Mouse (Mus musculus) liver, embryonic 15.5 days (tissue): ENCODE results near the gene Med22. TPM values are rescaled to one million over a fixed set of nuclear protein-coding genes. Genes with fewer than 3 reads are reported as not detected.

ENCODE experiments used
- ATAC-seq: fragments of 200-750 bp; cut with Nextera tagmentation; 2 replicates; pipeline ENCODE4 v1.8.0; 2017; ENCODE audit warnings: moderate number of reproducible peaks, mild to moderate bottlenecking, moderate library complexity; ENCODE audit not compliant: insufficient read depth
- H3K27ac ChIP-seq: fragments of 300-500 bp; sonication (generic); replicated peaks from 2 replicates; pipeline ENCODE4 v1.5.1; 2015; ENCODE audit warnings: mild to moderate bottlenecking, inconsistent platforms
- H3K27me3 ChIP-seq: fragments of 300-500 bp; sonication (generic); 2 replicates; pipeline ENCODE4 v1.6.1; 2015; ENCODE audit warnings: mild to moderate bottlenecking, inconsistent platforms
- H3K36me3 ChIP-seq: fragments of 300-500 bp; sonication (generic); replicated peaks from 2 replicates; pipeline ENCODE4 v1.6.1; 2015; ENCODE audit warnings: moderate library complexity, mild to moderate bottlenecking, inconsistent platforms
- H3K4me1 ChIP-seq: fragments of 300-500 bp; sonication (generic); replicated peaks from 2 replicates; pipeline ENCODE4 v1.6.1; 2015; ENCODE audit warnings: inconsistent platforms
- H3K4me2 ChIP-seq: fragments of 300-500 bp; sonication (generic); 2 replicates; pipeline ENCODE4 v1.6.1; 2015; ENCODE audit warnings: moderate library complexity, mild to moderate bottlenecking, inconsistent platforms
- H3K4me3 ChIP-seq: fragments of 300-500 bp; sonication (generic); replicated peaks from 2 replicates; pipeline ENCODE4 v1.5.1; 2015; ENCODE audit warnings: mild to moderate bottlenecking, inconsistent platforms
- H3K9ac ChIP-seq: fragments of 300-500 bp; sonication (generic); 2 replicates; pipeline ENCODE4 v1.6.1; 2015; ENCODE audit warnings: moderate library complexity, mild to moderate bottlenecking, inconsistent platforms
- H3K9me3 ChIP-seq: fragments of 300-500 bp; sonication (generic); replicated peaks from 2 replicates; pipeline ENCODE4 v1.6.1; 2016; ENCODE audit warnings: inconsistent platforms
- WGBS: fragments of 180-500 bp; shearing (Covaris S2); methylation state at CpG from one replicate; pipeline ENCODE4 v1.1.7; 2015; ENCODE audit warnings: mixed read lengths; ENCODE audit not compliant: insufficient replicate concordance; 5-methylcytosine and 5-hydroxymethylcytosine counted together
- polyA plus RNA-seq: library from polyadenylated mRNA; unstranded; fragments of >200 nt; fragmentation: Nextera tagmentation; extraction: Ambion mirVana; gene quantifications from 2 replicates; pipeline ENCODE4 v1.2.1, GENCODE M21; 2015

Med22 gene
- polyA plus RNA-seq, 1 experiment from 2014 or later = 19.0 TPM

DNA sequence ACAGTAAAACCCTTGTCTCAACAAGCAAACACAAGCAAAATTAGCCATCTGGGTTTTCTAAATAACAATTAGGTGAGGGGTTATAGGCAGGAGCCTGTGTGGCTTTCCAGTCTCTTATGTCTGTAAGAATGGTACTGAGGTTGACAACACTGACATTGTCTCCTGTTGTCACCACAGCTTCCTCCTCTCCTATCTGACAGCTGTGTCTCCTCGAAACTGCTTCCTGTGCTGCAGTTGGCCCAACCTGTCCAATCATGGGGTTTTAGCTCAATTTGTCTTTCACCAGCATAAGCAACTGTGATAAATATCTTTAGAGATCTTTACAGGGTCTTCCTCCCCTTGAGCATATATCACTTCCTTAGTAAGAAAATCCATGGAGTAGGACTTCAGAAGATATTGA, 25.9 kb upstream of the Med22 start:
- Histone ChIP-seq H3K4me3 (no peak overlapping the region), H3K27ac (no peak overlapping the region), H3K27me3 (no peaks in the 10 kb centered on the region), H3K4me2 (no peak overlapping the region), H3K4me1 (peaks cover 33% of the 10 kb centered on the region), H3K9me3 (no peaks in the 10 kb centered on the region), H3K9ac (no peak overlapping the region), H3K36me3 (peaks cover 3% of the 10 kb centered on the region; the same call in 1 of the 2 replicates)
- 5% methylated on average over 1 of the region's 1 CpGs for WGBS
- ATAC-seq = no peak

DNA sequence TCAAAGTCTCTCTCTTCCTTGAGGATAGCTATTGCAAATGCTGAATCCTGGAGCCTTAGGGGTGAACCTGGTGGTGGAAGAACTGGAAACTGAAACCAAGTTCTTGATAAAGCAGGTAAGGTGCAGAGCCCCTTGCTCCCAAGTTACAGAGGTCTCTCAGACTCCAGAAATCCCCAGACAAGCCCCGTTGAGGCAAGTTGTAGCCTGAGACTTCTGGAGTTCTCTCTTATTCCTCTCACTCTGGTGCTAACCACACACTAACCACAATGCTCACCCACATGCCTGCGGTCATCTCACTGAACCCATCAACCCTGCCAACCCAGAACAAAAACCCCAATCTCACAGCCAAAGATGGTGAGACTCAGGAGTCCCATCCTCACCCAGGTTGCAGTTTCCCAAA, 24.8 kb upstream of the Med22 start:
- no peak overlapping the region for H3K4me3 ChIP-seq
- H3K27me3 ChIP-seq = no peaks in the 10 kb centered on the region
- no peak for ATAC-seq
- H3K9me3 ChIP-seq = no peaks in the 10 kb centered on the region
- H3K9ac ChIP-seq = no peak overlapping the region
- peaks cover 45% of the 10 kb centered on the region for H3K4me1 ChIP-seq
- 21% methylated on average over 2 of the region's 2 CpGs for WGBS
- no peak overlapping the region for H3K27ac ChIP-seq
- peaks cover 14% of the 10 kb centered on the region for H3K36me3 ChIP-seq
- H3K4me2 ChIP-seq = no peak overlapping the region; the same call in 1 of the 2 replicates

DNA sequence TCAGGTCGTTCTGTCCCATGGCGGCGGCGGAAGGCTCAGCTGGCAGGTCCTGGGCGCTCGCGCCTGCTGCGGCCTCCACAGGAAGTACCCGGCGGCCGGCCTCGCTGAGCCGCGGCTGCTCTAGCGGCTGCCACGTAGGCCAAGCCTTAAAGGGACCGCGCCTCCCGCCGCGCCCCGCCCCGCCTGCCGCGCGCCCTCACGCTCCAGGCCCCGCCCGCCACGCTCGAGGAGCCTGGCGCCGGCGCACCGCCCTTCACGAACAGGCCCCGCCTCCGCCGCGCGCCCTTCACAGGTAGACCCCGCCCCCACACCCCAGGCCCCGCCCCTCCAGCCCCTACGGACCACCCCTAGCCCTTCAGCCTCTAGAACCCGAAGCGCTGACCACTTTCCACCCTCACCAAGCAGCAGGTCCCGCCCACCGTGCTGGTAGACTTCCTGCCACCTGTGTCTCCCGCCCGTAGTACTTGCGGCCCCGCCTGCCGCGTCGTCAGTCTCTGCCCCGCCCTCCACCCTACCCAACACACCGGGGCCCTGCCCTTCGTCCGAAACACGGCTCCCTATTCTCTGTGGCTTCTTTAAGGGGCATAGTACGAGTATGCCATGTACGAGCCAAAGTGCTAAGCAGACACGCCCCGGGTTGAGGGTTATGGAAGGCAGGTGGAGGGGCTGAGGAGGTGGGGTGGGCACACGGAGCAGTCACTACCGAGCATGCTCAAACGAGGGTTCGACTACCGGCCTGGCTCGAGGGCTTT, 23.0 kb upstream of the Med22 start, which contains the start of the genes Surf4 and Stkld1:
TSS of gene Surf4 (minus strand) at position 625 of the 752 bp plus-strand sequence.
TSS of gene Stkld1 (plus strand) at position 744 of the 752 bp plus-strand sequence.
- Histone ChIP-seq H3K9ac (peak within 1 kb of the TSS; percentile 99), H3K4me2 (peak within 1 kb of the TSS; percentile 94), H3K36me3 (peaks cover 32% of the 10 kb centered on the region), H3K4me1 (peaks cover 60% of the 10 kb centered on the region), H3K27me3 (no peaks in the 10 kb centered on the region), H3K9me3 (no peaks in the 10 kb centered on the region), H3K4me3 (peak within 1 kb of the TSS; percentile 94), H3K27ac (peak within 1 kb of the TSS; percentile 84)
- under 1% methylated on average over 70 of the region's 70 CpGs for WGBS
- peak; percentile 93 for ATAC-seq

DNA sequence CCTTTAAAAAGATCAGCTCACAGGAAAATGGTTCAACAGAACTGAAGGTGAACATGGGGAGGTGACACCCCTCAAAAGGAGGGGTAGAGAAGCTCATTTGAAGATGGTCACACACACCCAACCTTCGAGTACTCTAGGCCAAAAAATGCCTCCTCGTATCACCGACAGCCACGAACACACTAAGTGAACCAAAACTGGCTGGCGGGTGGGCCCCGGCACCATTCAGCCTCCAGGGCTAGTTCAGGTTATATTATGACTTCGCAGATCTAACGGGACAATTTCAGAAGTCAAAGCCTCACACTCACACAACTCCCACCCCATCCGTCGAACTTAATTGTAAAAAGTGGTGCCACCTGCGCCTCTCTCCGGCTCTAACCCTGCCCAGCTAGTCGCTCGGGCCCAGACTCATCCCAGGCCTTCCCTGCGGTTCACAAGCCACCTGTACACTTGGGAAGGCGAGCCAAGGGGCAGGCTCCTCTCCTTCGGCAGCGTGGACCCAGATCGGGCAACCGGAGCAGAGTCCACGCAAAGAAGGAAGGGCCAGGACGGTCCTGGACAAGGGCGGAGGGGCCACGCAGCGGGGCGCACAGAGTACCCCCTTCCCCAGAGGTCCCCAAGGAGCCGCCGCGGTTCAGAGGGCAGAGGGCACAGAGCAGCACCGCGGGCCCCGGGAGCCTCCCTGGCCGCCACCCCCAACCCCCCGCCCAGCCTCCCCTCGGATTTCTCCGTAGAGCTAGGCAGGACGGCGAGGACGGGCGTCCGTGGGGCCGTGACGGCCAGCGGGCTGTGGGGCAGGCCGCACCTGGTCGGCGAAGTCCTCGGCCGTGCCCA, 22.2 kb upstream of the Med22 start:
- Histone ChIP-seq H3K9ac (peak overlapping the region; percentile 99), H3K4me1 (peaks cover 67% of the 10 kb centered on the region), H3K27ac (peak overlapping the region; percentile 84), H3K9me3 (no peaks in the 10 kb centered on the region), H3K4me2 (peak overlapping the region; percentile 94), H3K36me3 (peaks cover 39% of the 10 kb centered on the region), H3K4me3 (peak overlapping the region; percentile 94), H3K27me3 (no peaks in the 10 kb centered on the region)
- ATAC-seq = peak; percentile 26
- under 1% methylated on average over 49 of the region's 49 CpGs for WGBS

DNA sequence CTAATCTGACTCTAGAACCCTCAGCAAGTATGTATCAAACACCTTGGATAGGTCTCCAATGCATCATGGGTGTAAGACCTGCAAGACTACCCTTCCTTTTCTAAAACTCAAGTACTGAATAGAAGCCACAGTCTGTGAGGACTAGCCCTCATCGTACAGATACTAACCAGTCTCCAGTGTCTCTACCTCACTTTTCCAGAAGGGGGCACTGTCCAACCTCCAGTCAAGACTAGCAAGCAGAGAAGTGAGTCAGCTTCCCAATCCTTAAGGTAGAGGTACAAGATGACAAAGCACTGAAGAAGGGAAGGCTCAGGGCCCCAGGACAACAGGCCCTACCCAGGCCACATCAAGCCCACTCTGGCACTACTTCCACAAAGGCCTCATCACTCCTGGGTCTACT, 19.9 kb upstream of the Med22 start:
- 19% methylated on average over 1 of the region's 1 CpGs for WGBS
- Histone ChIP-seq H3K27me3 (no peaks in the 10 kb centered on the region), H3K4me2 (peak overlapping the region; percentile 94), H3K4me3 (no peak overlapping the region), H3K9me3 (no peaks in the 10 kb centered on the region), H3K4me1 (peaks cover 63% of the 10 kb centered on the region), H3K27ac (no peak overlapping the region), H3K9ac (no peak overlapping the region), H3K36me3 (peaks cover 62% of the 10 kb centered on the region)
- ATAC-seq = no peak

DNA sequence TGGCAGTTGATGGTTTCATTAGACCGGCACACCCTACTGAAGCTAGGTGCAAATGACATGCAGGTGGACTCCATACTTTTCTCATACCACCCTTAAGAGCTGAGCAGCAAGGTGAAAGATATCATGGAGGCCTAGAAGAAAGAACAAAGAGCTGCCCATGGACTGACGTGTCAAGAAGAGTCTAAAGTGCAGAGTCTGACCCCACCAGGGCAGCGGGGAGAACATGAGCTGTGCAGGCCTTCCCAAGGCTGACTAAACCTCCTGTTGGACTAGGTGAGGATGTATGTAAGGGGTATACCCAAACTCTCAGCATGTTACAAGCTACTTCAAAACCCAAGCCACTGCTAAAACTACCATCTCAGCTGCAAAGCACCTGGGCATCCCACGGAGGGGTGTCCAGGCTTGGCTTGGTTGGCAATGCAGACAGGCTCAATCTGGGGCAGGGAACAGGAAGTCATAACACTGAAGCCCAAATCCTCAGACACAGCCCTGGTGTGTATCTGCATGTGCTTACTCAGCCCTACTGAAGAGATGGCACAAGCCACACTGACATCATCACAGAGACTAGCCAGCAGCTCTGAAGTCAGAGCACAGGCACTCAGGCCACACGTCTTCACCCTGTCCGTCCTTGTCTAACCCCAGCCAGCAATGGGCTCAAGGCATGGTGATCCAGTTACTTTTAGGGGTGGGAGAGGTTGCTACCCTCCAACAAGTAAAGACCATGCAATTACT, 17.4 kb upstream of the Med22 start:
- Histone ChIP-seq H3K4me2 (no peak overlapping the region), H3K36me3 (peaks cover 87% of the 10 kb centered on the region), H3K4me3 (no peak overlapping the region), H3K9me3 (no peaks in the 10 kb centered on the region), H3K9ac (no peak overlapping the region), H3K27ac (no peak overlapping the region), H3K27me3 (no peaks in the 10 kb centered on the region), H3K4me1 (peaks cover 49% of the 10 kb centered on the region)
- 76% methylated on average over 6 of the region's 6 CpGs for WGBS
- no peak for ATAC-seq

DNA sequence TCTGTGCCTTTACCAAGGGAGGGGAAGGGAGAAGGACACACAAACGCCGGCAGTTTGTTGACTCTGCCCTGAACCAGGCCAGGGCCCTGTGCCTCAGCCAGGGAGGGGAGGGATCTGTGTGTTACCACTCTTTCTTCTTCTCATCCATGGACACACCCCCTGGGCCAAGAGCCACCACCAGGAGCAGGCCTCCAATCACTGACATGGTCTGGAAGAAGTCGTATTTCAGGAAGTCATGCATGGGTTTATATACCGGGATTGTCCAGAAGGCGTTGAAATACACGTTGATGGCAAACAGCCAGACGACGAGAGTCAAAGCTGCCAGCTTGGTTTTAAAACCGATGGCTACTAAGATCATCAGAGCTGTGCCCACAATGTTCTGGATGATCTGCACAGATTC, 11.3 kb upstream of the Med22 start:
- Histone ChIP-seq H3K9ac (no peak overlapping the region), H3K36me3 (peaks cover 89% of the 10 kb centered on the region), H3K4me2 (no peak overlapping the region), H3K9me3 (no peaks in the 10 kb centered on the region), H3K4me3 (no peak overlapping the region), H3K27me3 (no peaks in the 10 kb centered on the region), H3K27ac (no peak overlapping the region), H3K4me1 (peaks cover 17% of the 10 kb centered on the region)
- WGBS = 68% methylated on average over 9 of the region's 9 CpGs
- no peak for ATAC-seq

DNA sequence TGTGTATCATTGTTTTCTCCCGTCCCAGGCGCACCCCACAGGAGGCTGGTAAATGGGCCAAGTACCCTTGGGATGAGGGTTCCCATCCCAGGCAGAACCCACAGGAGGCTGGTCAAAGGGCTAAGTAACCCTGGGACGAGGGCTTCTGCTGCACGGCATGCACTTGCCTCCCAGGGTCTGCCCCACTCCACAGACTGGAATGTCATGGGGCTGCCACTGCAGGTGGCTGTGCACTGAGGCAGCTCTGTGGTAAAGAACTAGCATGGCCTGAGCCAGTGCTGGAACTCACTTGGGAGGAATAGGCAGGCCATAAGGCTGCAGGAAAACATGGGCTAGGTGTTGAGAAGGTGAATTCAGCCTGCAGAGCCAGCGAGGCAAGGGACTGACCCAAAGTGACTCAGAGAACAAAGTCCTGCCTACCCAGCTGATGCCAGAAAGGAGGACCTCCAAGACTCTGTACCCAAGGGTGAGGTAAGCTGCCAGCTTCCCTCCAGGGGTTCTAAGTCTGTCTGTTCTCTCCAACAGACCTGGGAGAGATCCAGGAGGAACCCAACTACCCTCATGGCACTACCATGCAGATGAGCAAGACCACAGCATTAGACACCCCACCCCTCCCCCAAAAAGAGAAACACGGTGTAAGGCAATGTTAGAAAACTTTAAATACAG, 9.8 kb upstream of the Med22 start:
- ATAC-seq = no peak
- Histone ChIP-seq H3K4me3 (no peak overlapping the region), H3K27ac (no peak overlapping the region), H3K9ac (no peak overlapping the region), H3K4me2 (no peak overlapping the region), H3K27me3 (no peaks in the 10 kb centered on the region), H3K4me1 (peaks cover 31% of the 10 kb centered on the region), H3K36me3 (peaks cover 75% of the 10 kb centered on the region), H3K9me3 (no peaks in the 10 kb centered on the region)
- 74% methylated on average over 6 of the region's 6 CpGs for WGBS

DNA sequence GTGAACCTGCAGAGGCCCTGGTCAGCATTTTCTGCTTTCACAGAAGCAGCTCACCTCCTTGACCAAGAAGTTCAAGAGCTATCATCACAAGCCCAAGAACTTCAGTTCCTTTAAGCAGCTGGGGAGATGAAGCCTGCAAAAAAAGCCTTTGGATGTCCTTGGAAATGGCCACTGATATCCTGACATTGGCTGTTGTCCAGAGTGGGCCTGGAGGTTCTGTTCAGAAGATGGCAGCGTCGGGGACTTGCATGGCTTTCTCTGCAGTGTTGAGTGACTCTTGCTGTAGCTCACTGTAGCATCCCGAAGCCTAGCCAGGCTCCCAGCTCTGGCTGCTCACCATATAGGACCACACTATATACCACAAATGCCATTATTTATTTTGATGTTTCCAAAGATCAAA, 9.2 kb upstream of the Med22 start:
- H3K9ac ChIP-seq = no peak overlapping the region
- H3K4me1 ChIP-seq = peaks cover 37% of the 10 kb centered on the region
- no peaks in the 10 kb centered on the region for H3K9me3 ChIP-seq
- H3K4me3 ChIP-seq = no peak overlapping the region
- no peaks in the 10 kb centered on the region for H3K27me3 ChIP-seq
- H3K4me2 ChIP-seq = no peak overlapping the region
- no peak overlapping the region for H3K27ac ChIP-seq
- ATAC-seq = no peak
- 82% methylated on average over 3 of the region's 3 CpGs for WGBS
- H3K36me3 ChIP-seq = peaks cover 68% of the 10 kb centered on the region

DNA sequence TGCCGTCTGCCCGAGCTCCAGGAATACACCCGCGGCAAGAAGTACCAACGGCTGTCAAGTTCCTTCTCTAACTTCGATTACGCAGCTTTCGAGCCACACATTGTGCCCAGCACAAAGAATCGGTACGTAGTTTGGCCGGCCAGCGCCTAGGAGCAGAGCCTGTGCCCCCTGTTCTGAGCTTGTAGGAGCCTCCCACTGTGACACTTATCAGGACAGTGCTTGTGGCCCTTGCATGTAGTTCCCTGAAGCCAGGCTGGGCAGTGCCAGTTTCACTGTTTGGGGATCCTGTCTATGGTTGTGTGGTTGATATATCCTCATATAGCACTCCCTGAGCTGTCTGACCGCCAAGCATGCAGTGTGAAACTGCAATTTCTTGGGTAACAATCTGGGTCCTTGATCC, 6.3 kb upstream of the Med22 start:
- H3K4me3 ChIP-seq = peak overlapping the region; percentile 81
- peak; percentile 57 for ATAC-seq
- H3K36me3 ChIP-seq = peaks cover 68% of the 10 kb centered on the region

More for the DNA sequence above, 6.3 kb upstream of the Med22 start:
- Histone ChIP-seq H3K27me3 (no peaks in the 10 kb centered on the region), H3K27ac (peak overlapping the region; percentile 82), H3K9ac (peak overlapping the region; percentile 74), H3K4me1 (peaks cover 63% of the 10 kb centered on the region), H3K4me2 (peak overlapping the region; percentile 97), H3K9me3 (no peaks in the 10 kb centered on the region)
- WGBS = 2% methylated on average over 13 of the region's 13 CpGs
